Mouse (Mus musculus) lung, embryonic 16.5 days (tissue): Measurements from ENCODE around the gene Bpi. TPM values are rescaled to one million over a fixed set of nuclear protein-coding genes. Genes with fewer than 3 reads are reported as not detected.

Source experiments
- ATAC-seq: fragments of 200-750 bp; cut with Nextera tagmentation; 2 replicates; pipeline ENCODE4 v1.8.0; 2017; ENCODE audit warnings: low read depth, mild to moderate bottlenecking, moderate library complexity
- H3K27ac ChIP-seq: fragments of 300-500 bp; sonication (generic); 2 replicates; pipeline ENCODE4 v1.5.1; 2014; ENCODE audit warnings: mild to moderate bottlenecking, control low read depth, low read length
- H3K27me3 ChIP-seq: fragments of 300-500 bp; sonication (generic); 2 replicates; pipeline ENCODE4 v1.6.1; 2014; ENCODE audit warnings: low read depth, low read length, mixed read lengths; ENCODE audit not compliant: control insufficient read depth, insufficient read depth
- H3K36me3 ChIP-seq: fragments of 300-500 bp; sonication (generic); 2 replicates; pipeline ENCODE4 v1.6.1; 2014; ENCODE audit warnings: low read length; ENCODE audit not compliant: control insufficient read depth, insufficient read depth
- H3K4me1 ChIP-seq: fragments of 300-500 bp; sonication (generic); replicated peaks from 2 replicates; pipeline ENCODE4 v1.6.1; 2014; ENCODE audit warnings: low read length, mixed read lengths; ENCODE audit not compliant: control insufficient read depth, insufficient read depth
- H3K4me2 ChIP-seq: fragments of 300-500 bp; sonication (generic); 2 replicates; pipeline ENCODE4 v1.6.1; 2014; ENCODE audit warnings: low read depth, low read length, control low read depth
- H3K4me3 ChIP-seq: fragments of 300-500 bp; sonication (generic); 2 replicates; pipeline ENCODE4 v1.5.1; 2014; ENCODE audit warnings: mild to moderate bottlenecking, low read length, control low read depth
- H3K9ac ChIP-seq: fragments of 300-500 bp; sonication (generic); 2 replicates; pipeline ENCODE4 v1.6.1; 2014; ENCODE audit warnings: low read length, control low read depth
- H3K9me3 ChIP-seq: fragments of 300-500 bp; sonication (generic); 2 replicates; pipeline ENCODE4 v1.6.1; 2016; ENCODE audit warnings: low read length; ENCODE audit not compliant: control insufficient read depth
- WGBS: fragments of 180-500 bp; shearing (Covaris S2); extraction: QIAGEN DNeasy Blood & Tissue Kit; methylation state at CpG from one replicate; pipeline ENCODE4 v1.1.7; 2014; 5-methylcytosine and 5-hydroxymethylcytosine counted together
- polyA plus RNA-seq: library from polyadenylated mRNA; unstranded; fragments of >200 nt; fragmentation: Nextera tagmentation; extraction: Ambion mirVana; gene quantifications from 2 replicates; pipeline ENCODE4 v1.2.1, GENCODE M21; 2015

Bpi gene
- polyA plus RNA-seq, 1 experiment from 2014 or later: not detected

GRCm38 (mm10) chr2:158276878-158277277, 19.0 kb downstream of the Bpi start:
- ATAC-seq: no peak
- no peaks in the 10 kb centered on the region for H3K36me3 ChIP-seq
- no peak overlapping the region for H3K27ac ChIP-seq
- no peak overlapping the region for H3K4me2 ChIP-seq
- no peak overlapping the region for H3K9ac ChIP-seq
- H3K4me3 ChIP-seq: no peak overlapping the region
- WGBS: 60% methylated on average over 4 of the region's 4 CpGs
- no peaks in the 10 kb centered on the region for H3K27me3 ChIP-seq
- peaks cover 3% of the 10 kb centered on the region; the same call in 1 of the 2 replicates for H3K4me1 ChIP-seq
- no peaks in the 10 kb centered on the region for H3K9me3 ChIP-seq

DNA sequence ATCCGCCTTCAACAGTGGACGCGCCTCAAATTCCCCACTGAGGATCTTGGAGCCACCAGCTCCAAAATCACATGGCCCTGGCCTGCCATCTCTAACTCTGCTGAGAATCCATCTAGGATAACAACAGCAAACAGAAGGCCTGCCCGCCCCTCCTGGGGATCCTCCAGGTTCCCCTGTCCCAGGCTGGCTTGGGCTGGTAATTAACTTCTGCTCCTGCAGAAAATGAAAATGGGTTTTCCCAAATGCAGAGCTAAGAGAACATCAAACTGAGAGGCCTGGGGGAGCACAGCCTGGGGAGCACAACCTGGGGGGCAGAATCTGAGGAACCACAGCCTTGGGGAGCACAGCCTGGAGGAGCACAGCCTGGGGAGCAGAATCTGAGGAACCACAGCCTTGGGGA, 21.8 kb downstream of the Bpi start:
- H3K9me3 ChIP-seq: no peaks in the 10 kb centered on the region
- no peaks in the 10 kb centered on the region for H3K36me3 ChIP-seq
- H3K9ac ChIP-seq: no peak overlapping the region
- H3K4me1 ChIP-seq: peaks cover 4% of the 10 kb centered on the region; the same call in 1 of the 2 replicates
- 94% methylated on average over 4 of the region's 4 CpGs for WGBS
- H3K27ac ChIP-seq: no peak overlapping the region
- H3K4me3 ChIP-seq: no peak overlapping the region
- no peak overlapping the region for H3K4me2 ChIP-seq
- no peak for ATAC-seq
- no peaks in the 10 kb centered on the region for H3K27me3 ChIP-seq

DNA sequence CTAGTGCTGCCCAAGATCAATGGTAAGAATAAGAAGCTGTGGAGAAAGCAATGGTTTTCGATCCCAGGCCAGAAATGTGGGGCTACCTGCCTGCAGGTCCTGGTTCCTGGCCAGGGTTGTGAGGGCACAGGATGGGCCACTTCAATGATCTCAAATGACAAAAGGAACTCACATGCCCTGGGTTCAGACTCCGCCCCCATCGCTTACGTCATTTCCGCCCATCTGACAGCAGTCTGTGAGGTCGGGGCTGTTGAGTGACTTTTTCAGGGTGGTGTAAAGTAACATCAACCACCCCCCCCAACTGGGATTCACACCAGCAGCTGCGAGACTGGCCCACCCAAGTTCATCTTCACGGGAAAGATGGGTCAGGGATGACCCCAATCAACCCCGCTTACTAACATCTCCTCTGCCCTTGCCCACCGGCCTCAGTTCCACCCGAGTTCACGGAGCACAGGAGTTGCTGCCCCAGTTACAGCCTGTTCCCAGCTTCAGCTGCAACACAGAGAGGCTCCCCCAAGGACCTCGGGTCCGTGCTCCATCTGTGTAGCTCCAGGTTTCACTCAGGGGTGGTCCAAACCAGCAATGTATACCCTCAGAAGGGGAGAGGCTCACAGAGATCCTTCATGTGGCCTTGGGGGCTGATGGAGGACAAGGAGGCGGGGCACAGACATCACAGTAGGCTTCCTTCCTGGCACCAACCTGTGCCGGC, 23.8 kb downstream of the Bpi start:
- Histone ChIP-seq H3K4me1 (peaks cover 4% of the 10 kb centered on the region; the same call in 1 of the 2 replicates), H3K9me3 (no peaks in the 10 kb centered on the region), H3K4me2 (no peak overlapping the region), H3K36me3 (no peaks in the 10 kb centered on the region), H3K27ac (no peak overlapping the region), H3K27me3 (no peaks in the 10 kb centered on the region), H3K4me3 (no peak overlapping the region), H3K9ac (no peak overlapping the region)
- WGBS: 41% methylated on average over 16 of the region's 16 CpGs
- ATAC-seq: no peak; the same call in 1 of the 2 replicates

DNA sequence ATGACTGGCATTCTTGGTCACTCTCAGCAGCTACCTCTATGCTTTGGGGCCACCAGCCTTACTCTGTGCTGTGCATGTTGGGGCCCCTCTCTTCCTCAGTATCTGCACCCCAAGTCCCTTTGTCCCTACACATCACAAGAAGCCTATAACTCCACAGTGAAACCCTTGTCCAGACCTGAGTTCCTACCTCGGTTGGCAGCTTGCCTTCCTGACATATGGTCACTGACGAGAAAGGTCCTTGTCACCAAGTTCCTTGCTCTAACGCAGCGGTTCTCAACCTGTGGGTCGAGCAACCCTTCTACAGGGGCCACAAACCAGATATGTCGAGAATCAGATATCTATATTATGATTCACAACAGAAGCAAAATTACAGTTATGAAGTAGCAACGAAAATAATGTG, 25.2 kb downstream of the Bpi start:
- Histone ChIP-seq H3K27me3 (no peaks in the 10 kb centered on the region), H3K4me3 (no peak overlapping the region), H3K36me3 (no peaks in the 10 kb centered on the region), H3K9ac (no peak overlapping the region), H3K4me1 (peaks cover 4% of the 10 kb centered on the region; the same call in 1 of the 2 replicates), H3K9me3 (no peaks in the 10 kb centered on the region), H3K4me2 (no peak overlapping the region), H3K27ac (no peak overlapping the region)
- WGBS: 69% methylated on average over 7 of the region's 7 CpGs
- no peak for ATAC-seq

- no peak overlapping the region for H3K27ac ChIP-seq
- H3K36me3 ChIP-seq: no peaks in the 10 kb centered on the region
- H3K27me3 ChIP-seq: no peaks in the 10 kb centered on the region
- ATAC-seq: no peak
- H3K9me3 ChIP-seq: no peaks in the 10 kb centered on the region
- peaks cover 4% of the 10 kb centered on the region; the same call in 1 of the 2 replicates for H3K4me1 ChIP-seq
- no peak overlapping the region for H3K4me2 ChIP-seq
- 69% methylated on average over 6 of the region's 6 CpGs for WGBS
- no peak overlapping the region for H3K9ac ChIP-seq
- no peak overlapping the region for H3K4me3 ChIP-seq
Observed at GRCm38 (mm10) chr2:158283771-158284170, 25.9 kb downstream of the Bpi start.

DNA sequence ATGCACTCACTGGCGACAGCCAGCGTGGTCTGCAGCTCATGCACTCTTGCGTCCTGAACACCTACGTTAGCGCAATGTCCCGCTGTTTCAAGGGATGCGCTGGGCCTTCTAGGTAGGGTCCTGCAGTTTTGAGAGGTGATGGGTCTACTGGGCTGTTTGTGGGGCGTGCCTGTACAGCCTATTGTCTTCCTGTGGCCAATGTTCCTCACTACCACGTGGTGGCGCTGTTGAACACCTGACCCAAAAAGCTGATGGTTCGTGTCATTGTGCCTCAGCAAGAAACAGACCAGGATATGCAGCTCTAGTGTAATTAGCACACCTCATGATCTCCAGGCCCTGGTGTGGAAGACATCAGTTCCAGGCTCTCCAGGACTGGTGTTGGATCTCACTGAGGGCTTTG, 26.7 kb downstream of the Bpi start:
- Histone ChIP-seq H3K4me1 (peaks cover 4% of the 10 kb centered on the region; the same call in 1 of the 2 replicates), H3K27me3 (no peaks in the 10 kb centered on the region), H3K9me3 (no peaks in the 10 kb centered on the region), H3K9ac (no peak overlapping the region), H3K4me3 (no peak overlapping the region), H3K4me2 (no peak overlapping the region), H3K27ac (no peak overlapping the region), H3K36me3 (no peaks in the 10 kb centered on the region)
- 0 out of 2 replicates have a peak, but pooled peaks have one; percentile 20 for ATAC-seq
- 27% methylated on average over 11 of the region's 11 CpGs for whole genome bisulfite sequencing

DNA sequence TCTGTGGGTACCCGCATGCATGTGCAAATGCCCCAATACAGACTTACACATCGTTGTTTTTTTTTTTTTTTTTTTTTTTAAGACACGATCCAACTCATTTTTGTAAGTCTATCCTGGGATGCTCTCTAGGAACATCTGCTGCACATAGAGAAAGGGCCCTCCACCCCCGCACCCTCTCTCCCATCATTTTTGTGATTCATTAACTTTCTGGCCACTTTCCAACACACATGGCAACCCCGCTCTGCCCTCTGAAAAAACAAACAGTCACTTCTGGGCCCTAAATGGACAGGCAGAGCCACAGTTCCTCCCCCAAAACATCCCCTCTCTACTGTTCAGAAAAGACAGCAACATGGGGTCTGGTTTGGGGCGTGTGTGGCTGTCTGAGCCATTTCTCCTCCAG, 27.8 kb downstream of the Bpi start:
- 48% methylated on average over 6 of the region's 6 CpGs for WGBS
- ATAC-seq: no peak
- Histone ChIP-seq H3K27me3 (no peaks in the 10 kb centered on the region), H3K36me3 (no peaks in the 10 kb centered on the region), H3K9me3 (no peaks in the 10 kb centered on the region), H3K4me3 (no peak overlapping the region), H3K27ac (no peak overlapping the region), H3K4me2 (no peak overlapping the region), H3K9ac (no peak overlapping the region), H3K4me1 (peaks cover 4% of the 10 kb centered on the region; the same call in 1 of the 2 replicates)

DNA sequence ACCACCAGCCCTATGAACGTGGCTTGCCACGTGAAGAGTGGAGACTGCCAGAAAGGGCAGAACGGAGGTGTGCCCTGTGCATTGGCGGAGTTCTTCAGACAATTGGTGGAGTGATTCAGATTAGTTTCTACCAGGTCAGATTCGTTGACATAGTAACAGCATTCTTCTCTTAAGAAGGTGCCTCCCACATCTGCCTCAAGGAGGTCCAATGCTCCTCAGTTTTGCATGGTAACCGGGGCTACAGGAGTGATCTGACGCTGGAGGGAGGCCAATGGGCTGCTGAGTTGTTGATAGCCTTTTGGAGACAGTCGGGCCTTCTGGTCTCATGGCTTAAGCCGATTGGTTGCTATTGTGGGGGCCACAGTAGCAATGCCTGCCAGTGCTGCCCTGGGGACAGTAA, 37.8 kb downstream of the Bpi start:
- H3K4me2 ChIP-seq: no peak overlapping the region
- peak; percentile 75 for ATAC-seq
- 43% methylated on average over 9 of the region's 9 CpGs for WGBS

GRCm38 (mm10) chr2:158299203-158299602, 41.3 kb downstream of the Bpi start:
- no peaks in the 10 kb centered on the region for H3K9me3 ChIP-seq
- no peak overlapping the region for H3K4me3 ChIP-seq
- no peaks in the 10 kb centered on the region for H3K4me1 ChIP-seq
- WGBS: 69% methylated on average over 3 of the region's 3 CpGs
- no peaks in the 10 kb centered on the region for H3K27me3 ChIP-seq
- no peak for ATAC-seq
- no peak overlapping the region for H3K4me2 ChIP-seq
- no peak overlapping the region for H3K9ac ChIP-seq
- no peak overlapping the region for H3K27ac ChIP-seq
- no peaks in the 10 kb centered on the region for H3K36me3 ChIP-seq

More for the DNA sequence above, 37.8 kb downstream of the Bpi start:
- no peaks in the 10 kb centered on the region for H3K4me1 ChIP-seq
- H3K36me3 ChIP-seq: no peaks in the 10 kb centered on the region
- H3K4me3 ChIP-seq: no peak overlapping the region
- H3K9ac ChIP-seq: no peak overlapping the region
- no peak overlapping the region for H3K27ac ChIP-seq
- H3K27me3 ChIP-seq: no peaks in the 10 kb centered on the region
- no peaks in the 10 kb centered on the region for H3K9me3 ChIP-seq
